Mouse (Mus musculus): Measurements from ENCODE around the gene Asic4. TPM values are rescaled to one million over a fixed set of nuclear protein-coding genes. Genes with fewer than 3 reads are reported as not detected.

The Asic4 gene
- polyA plus RNA-seq, 1 experiment from 2014 or later, result 0.45 TPM

GRCm38 (mm10) chr1:75494878-75495548 lies 44.8 kb downstream of the Asic4 start:
- H3K36me3 ChIP-seq (ENCODE audit: insufficient read depth, low read length), result peaks cover 41% of the 10 kb centered on the region; the same call in 1 of the 2 replicates
- 0 out of 2 replicates have a peak, but pooled peaks cover 4% of the 10 kb centered on the region for H3K4me1 ChIP-seq (replicated peaks; ENCODE audit: insufficient read depth, low read length)
- 32% methylated on average over 12 of the region's 12 CpGs for WGBS
- 0 out of 2 replicates have a peak, but pooled peaks have one; percentile 21 for ATAC-seq (replicated peaks; ENCODE audit: low FRiP score, low read depth)
- H3K4me3 ChIP-seq (replicated peaks; ENCODE audit: low read depth, low read length), result no peak overlapping the region
- TF ChIP-seq CTCF (IDR thresholded peaks at IDR 0.05; ENCODE audit: low read depth), result peak; percentile 81
- H3K27me3 ChIP-seq (ENCODE audit: insufficient read depth, low read length), result no peaks in the 10 kb centered on the region
- H3K27ac ChIP-seq, result no peak overlapping the region
- no peak overlapping the region for H3K9ac ChIP-seq (ENCODE audit: low read depth, low read length)
- H3K9me3 ChIP-seq (replicated peaks; ENCODE audit: low read length), result no peaks in the 10 kb centered on the region
- DNase-seq (ENCODE audit: low spot score), result peak; percentile 84
- no peak overlapping the region for H3K4me2 ChIP-seq (ENCODE audit: low read length)

DNA sequence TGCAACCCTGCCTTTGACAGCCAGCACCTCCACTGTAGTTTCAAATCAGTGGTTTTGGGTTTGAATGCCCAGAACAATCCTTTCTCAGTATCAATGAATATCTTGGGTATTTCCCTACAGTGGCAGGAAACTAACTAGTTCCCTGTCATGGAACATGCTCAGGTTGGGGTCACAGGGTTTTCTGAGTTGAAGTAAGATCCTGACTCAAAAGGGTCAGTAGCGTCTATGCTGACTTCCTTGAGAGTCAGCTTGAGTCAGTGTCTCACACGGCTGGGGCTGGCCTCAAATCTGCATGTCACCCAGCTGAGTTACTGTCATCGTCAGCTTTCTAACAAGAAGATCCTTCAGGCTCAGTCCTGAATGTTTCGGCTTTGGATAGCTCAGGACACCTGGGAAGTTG lies 48.7 kb downstream of the Asic4 start:
- no peak for ATAC-seq (replicated peaks; ENCODE audit: low FRiP score, low read depth)
- Histone ChIP-seq H3K9me3 (replicated peaks; ENCODE audit: low read length) (no peaks in the 10 kb centered on the region), H3K4me1 (replicated peaks; ENCODE audit: insufficient read depth, low read length) (0 out of 2 replicates have a peak, but pooled peaks cover 4% of the 10 kb centered on the region), H3K27ac (no peak overlapping the region), H3K4me2 (ENCODE audit: low read length) (no peak overlapping the region), H3K27me3 (ENCODE audit: insufficient read depth, low read length) (no peaks in the 10 kb centered on the region), H3K36me3 (ENCODE audit: insufficient read depth, low read length) (peaks cover 48% of the 10 kb centered on the region; the same call in 1 of the 2 replicates), H3K4me3 (replicated peaks; ENCODE audit: low read depth, low read length) (no peak overlapping the region), H3K9ac (ENCODE audit: low read depth, low read length) (no peak overlapping the region)
- no peak for DNase-seq (ENCODE audit: low spot score)
- no peak for TF ChIP-seq CTCF (IDR thresholded peaks at IDR 0.05; ENCODE audit: low read depth)
- WGBS, result 84% methylated on average over 4 of the region's 4 CpGs

- peak; percentile 53 for TF ChIP-seq CTCF (IDR thresholded peaks at IDR 0.05; ENCODE audit: low read depth)
- ATAC-seq (replicated peaks; ENCODE audit: low FRiP score, low read depth), result no peak
- Histone ChIP-seq H3K9me3 (replicated peaks; ENCODE audit: low read length) (no peaks in the 10 kb centered on the region), H3K27ac (no peak overlapping the region), H3K4me2 (ENCODE audit: low read length) (no peak overlapping the region), H3K4me3 (replicated peaks; ENCODE audit: low read depth, low read length) (no peak overlapping the region), H3K9ac (ENCODE audit: low read depth, low read length) (no peak overlapping the region), H3K4me1 (replicated peaks; ENCODE audit: insufficient read depth, low read length) (0 out of 2 replicates have a peak, but pooled peaks cover 4% of the 10 kb centered on the region), H3K36me3 (ENCODE audit: insufficient read depth, low read length) (peaks cover 48% of the 10 kb centered on the region; the same call in 1 of the 2 replicates), H3K27me3 (ENCODE audit: insufficient read depth, low read length) (no peaks in the 10 kb centered on the region)
- WGBS, result 87% methylated on average over 7 of the region's 7 CpGs
- DNase-seq (ENCODE audit: low spot score), result no peak
Measured at GRCm38 (mm10) chr1:75499441-75499840, 49.2 kb downstream of the Asic4 start.

DNA sequence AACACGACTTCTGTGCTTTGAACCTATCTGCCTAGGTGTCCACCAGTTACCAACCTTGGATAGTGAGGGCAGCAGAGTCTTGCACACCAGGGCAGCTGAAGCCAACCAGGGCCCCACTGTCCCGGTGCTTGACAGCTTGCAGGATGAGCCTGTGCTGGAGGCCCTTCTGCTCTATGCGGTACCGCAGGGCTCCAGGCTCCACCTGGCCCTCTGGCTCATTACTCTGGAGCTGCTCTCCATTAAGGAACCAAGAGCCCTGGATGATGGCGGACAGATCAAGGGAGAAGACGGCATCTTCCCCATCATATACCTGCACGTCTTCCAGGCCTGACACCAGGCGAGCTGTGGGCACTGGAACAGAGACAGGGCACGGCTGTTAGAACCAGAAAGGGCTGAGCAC lies 51.7 kb downstream of the Asic4 start:
- Histone ChIP-seq H3K9ac (ENCODE audit: low read depth, low read length) (no peak overlapping the region), H3K27ac (no peak overlapping the region), H3K9me3 (replicated peaks; ENCODE audit: low read length) (no peaks in the 10 kb centered on the region), H3K4me2 (ENCODE audit: low read length) (no peak overlapping the region), H3K27me3 (ENCODE audit: insufficient read depth, low read length) (no peaks in the 10 kb centered on the region), H3K4me1 (replicated peaks; ENCODE audit: insufficient read depth, low read length) (peaks cover 6% of the 10 kb centered on the region; the same call in 1 of the 2 replicates), H3K4me3 (replicated peaks; ENCODE audit: low read depth, low read length) (no peak overlapping the region), H3K36me3 (ENCODE audit: insufficient read depth, low read length) (peaks cover 38% of the 10 kb centered on the region; the same call in 1 of the 2 replicates)
- TF ChIP-seq CTCF (IDR thresholded peaks at IDR 0.05; ENCODE audit: low read depth), result no peak
- no peak for DNase-seq (ENCODE audit: low spot score)
- WGBS, result 96% methylated on average over 9 of the region's 9 CpGs
- ATAC-seq (replicated peaks; ENCODE audit: low FRiP score, low read depth), result no peak

DNA sequence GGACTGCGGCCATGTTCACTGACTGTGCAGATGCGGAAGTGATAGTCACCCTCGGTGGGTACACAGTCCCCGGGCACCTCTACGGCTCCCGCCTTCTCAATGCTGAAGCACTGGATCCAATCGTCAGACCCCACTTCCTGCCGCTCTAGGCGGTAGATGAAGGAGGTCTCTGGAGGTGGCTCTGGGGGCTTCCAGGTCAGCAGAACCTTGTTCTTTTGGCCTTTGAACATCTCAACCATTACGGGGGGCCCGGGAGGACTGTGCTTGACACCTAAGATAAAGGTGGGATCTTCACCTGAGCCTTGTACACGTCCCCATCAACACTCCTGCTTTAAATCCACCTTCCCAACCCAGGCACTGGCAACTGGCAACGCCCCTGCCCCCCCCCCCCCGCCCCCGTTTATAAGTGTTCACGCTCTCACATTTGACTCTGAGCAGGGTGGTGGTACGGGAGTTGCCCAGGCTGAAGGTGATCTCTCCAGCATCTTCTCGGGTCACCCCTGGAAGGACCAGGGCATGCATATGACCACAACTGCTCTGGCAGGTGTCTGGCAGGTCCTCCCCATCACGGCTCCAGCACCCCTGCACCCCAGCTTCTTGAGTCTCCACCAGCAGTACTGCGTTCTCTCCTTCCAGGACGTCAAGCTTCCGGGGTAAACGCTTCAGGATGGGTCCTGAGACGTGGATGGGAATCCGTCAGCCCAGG lies 52.9 kb downstream of the Asic4 start:
- WGBS, result 90% methylated on average over 25 of the region's 25 CpGs

DNA sequence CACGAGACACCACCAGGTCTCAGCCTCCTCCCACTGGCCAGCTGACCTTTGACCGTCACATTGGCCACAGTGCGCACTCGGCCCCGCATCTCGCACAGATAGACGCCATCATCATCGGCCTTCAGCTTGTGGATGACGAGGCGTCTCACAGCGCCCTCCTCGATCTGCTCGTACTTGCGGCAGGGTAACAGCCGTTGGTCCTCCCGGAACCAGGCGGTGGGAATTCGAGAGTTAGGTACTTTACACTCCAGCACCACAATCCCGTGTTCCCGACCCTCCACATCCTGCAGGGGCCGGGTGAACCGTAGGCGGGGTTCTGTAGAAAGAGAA lies 53.4 kb downstream of the Asic4 start:
- H3K9ac ChIP-seq (ENCODE audit: low read depth, low read length), result no peak overlapping the region
- ATAC-seq (replicated peaks; ENCODE audit: low FRiP score, low read depth), result no peak
- TF ChIP-seq CTCF (IDR thresholded peaks at IDR 0.05; ENCODE audit: low read depth), result no peak
- H3K27me3 ChIP-seq (ENCODE audit: insufficient read depth, low read length), result no peaks in the 10 kb centered on the region
- peak overlapping the region; percentile 68; the same call in 1 of the 2 replicates for H3K4me2 ChIP-seq (ENCODE audit: low read length)
- H3K27ac ChIP-seq, result no peak overlapping the region
- H3K9me3 ChIP-seq (replicated peaks; ENCODE audit: low read length), result no peaks in the 10 kb centered on the region
- WGBS, result 79% methylated on average over 23 of the region's 23 CpGs
- H3K4me1 ChIP-seq (replicated peaks; ENCODE audit: insufficient read depth, low read length), result peaks cover 9% of the 10 kb centered on the region; the same call in 1 of the 2 replicates
- 0 out of 2 replicates have a peak, but pooled peaks cover 25% of the 10 kb centered on the region for H3K36me3 ChIP-seq (ENCODE audit: insufficient read depth, low read length)
- H3K4me3 ChIP-seq (replicated peaks; ENCODE audit: low read depth, low read length), result no peak overlapping the region
- DNase-seq (ENCODE audit: low spot score), result no peak

More for the DNA sequence above, 52.9 kb downstream of the Asic4 start:
- Histone ChIP-seq H3K9me3 (replicated peaks; ENCODE audit: low read length) (no peaks in the 10 kb centered on the region), H3K4me1 (replicated peaks; ENCODE audit: insufficient read depth, low read length) (peaks cover 9% of the 10 kb centered on the region; the same call in 1 of the 2 replicates), H3K9ac (ENCODE audit: low read depth, low read length) (no peak overlapping the region), H3K27ac (no peak overlapping the region), H3K36me3 (ENCODE audit: insufficient read depth, low read length) (peaks cover 30% of the 10 kb centered on the region; the same call in 1 of the 2 replicates), H3K4me2 (ENCODE audit: low read length) (no peak overlapping the region), H3K4me3 (replicated peaks; ENCODE audit: low read depth, low read length) (no peak overlapping the region), H3K27me3 (ENCODE audit: insufficient read depth, low read length) (no peaks in the 10 kb centered on the region)
- DNase-seq (ENCODE audit: low spot score) (no peak), ATAC-seq (replicated peaks; ENCODE audit: low FRiP score, low read depth) (no peak)
- TF ChIP-seq CTCF (IDR thresholded peaks at IDR 0.05; ENCODE audit: low read depth), result no peak

Data from kidney, postnatal 0 days (tissue).